ENCODE assay signal across 11 mouse cellular contexts in genomic region chr5:135987248-135987647, GRCm38 (mm10). TPM values are rescaled to one million over a fixed set of nuclear protein-coding genes. Genes with fewer than 3 reads are reported as not detected.
DNase-seq lines count a peak whose midpoint lies in the region; ATAC-seq and TF ChIP-seq lines count a peak whose summit lies in the region.
"Had no signal": no experiment of that assay in that cellular context is flagged by ENCODE, and none has a peak within 500 bp of the region (broad histone marks: within the 10 kb centered on the region; RNA-seq: fewer than 3 reads in every experiment).

No protein-coding gene starts in this region.

- ATAC-seq in intestine, postnatal 0 days = no peak
- no peak for ATAC-seq in intestine, embryonic 15.5 days

- H3K9me3 ChIP-seq in intestine, postnatal 0 days (ENCODE audit: control insufficient read depth) = no peaks in the 10 kb centered on the region
- no peaks in the 10 kb centered on the region for H3K9me3 ChIP-seq in intestine, embryonic 15.5 days
- H3K9me3 ChIP-seq: stomach, embryonic 15.5 days had no signal

- H3K36me3 ChIP-seq in intestine, postnatal 0 days (ENCODE audit: control insufficient read depth, insufficient read depth) = no peaks in the 10 kb centered on the region
- no peaks in the 10 kb centered on the region for H3K36me3 ChIP-seq in intestine, embryonic 15.5 days
- H3K36me3 ChIP-seq: stomach, embryonic 15.5 days had no signal

- H3K4me3 ChIP-seq in intestine, postnatal 0 days (ENCODE audit: low read depth, low read length) = no peak overlapping the region
- H3K4me3 ChIP-seq in intestine, embryonic 15.5 days (replicated peaks) = no peak overlapping the region
- H3K4me3 ChIP-seq: myocyte; stomach, embryonic 15.5 days had no signal

- WGBS in intestine, postnatal 0 days = 55% methylated on average over 11 of the region's 11 CpGs
- 57% methylated on average over 11 of the region's 11 CpGs for WGBS in intestine, embryonic 15.5 days

- TF ChIP-seq CTCF in intestine, postnatal 0 days (IDR thresholded peaks at IDR 0.05; ENCODE audit: low read depth) = peak; percentile 65

- H3K27me3 ChIP-seq in intestine, postnatal 0 days (replicated peaks; ENCODE audit: control insufficient read depth, insufficient read depth, low read length) = no peaks in the 10 kb centered on the region
- no peaks in the 10 kb centered on the region for H3K27me3 ChIP-seq in intestine, embryonic 15.5 days (replicated peaks)
- H3K27me3 ChIP-seq: stomach, embryonic 15.5 days had no signal

- H3K9ac ChIP-seq in intestine, postnatal 0 days (ENCODE audit: low read depth, low read length) = no peak overlapping the region
- H3K9ac ChIP-seq in intestine, embryonic 15.5 days = no peak overlapping the region
- H3K9ac ChIP-seq: stomach, embryonic 15.5 days had no signal

- peak; percentile 16 for DNase-seq in right cerebral cortex, postnatal 4 days
- no peak for DNase-seq in right cerebral cortex, postnatal 14 days
- DNase-seq in R1 (ENCODE audit: low read depth, low spot score) = peak; percentile 77
- peak; percentile 44 for DNase-seq in retina, postnatal 1 day
- no peak for DNase-seq in gastrocnemius, postnatal 25 days
- DNase-seq in cerebellum, adult 9-11 months = no peak

- no peak overlapping the region for H3K4me2 ChIP-seq in intestine, postnatal 0 days (replicated peaks; ENCODE audit: low read depth)
- no peak overlapping the region for H3K4me2 ChIP-seq in intestine, embryonic 15.5 days (replicated peaks)
- H3K4me2 ChIP-seq: stomach, embryonic 15.5 days had no signal

- H3K4me1 ChIP-seq in intestine, postnatal 0 days (replicated peaks; ENCODE audit: control insufficient read depth, insufficient read depth, low read length) = no peaks in the 10 kb centered on the region
- no peaks in the 10 kb centered on the region for H3K4me1 ChIP-seq in intestine, embryonic 15.5 days (replicated peaks)
- H3K4me1 ChIP-seq: stomach, embryonic 15.5 days had no signal

- no peak overlapping the region for H3K27ac ChIP-seq in intestine, postnatal 0 days (ENCODE audit: low read depth, low read length)
- no peak overlapping the region for H3K27ac ChIP-seq in intestine, embryonic 15.5 days
- H3K27ac ChIP-seq: stomach, embryonic 15.5 days had no signal

RNA-seq across cellular contexts. Expression of gene Zp3, which starts 7.3 kb away (rescaled TPM):
- polyA plus RNA-seq in intestine, postnatal 0 days (2015; fragmentation: Nextera tagmentation; extraction: Ambion mirVana) = not detected in 2 replicates
- polyA plus RNA-seq in intestine, embryonic 15.5 days (2015; fragmentation: Nextera tagmentation; extraction: Ambion mirVana) = 0.80 and 1.5 TPM in 2 replicates
- not detected for total RNA-seq in gastrocnemius, postnatal 25 days (2021)
- total RNA-seq: liver, adult 2 months had no signal
- polyA plus RNA-seq: liver, adult 2 months had no signal

RNA-seq across cellular contexts. Expression of gene Dtx2, which starts 7.4 kb away (rescaled TPM):
- 10.5 TPM in 2 replicates for polyA plus RNA-seq in intestine, postnatal 0 days (2015; fragmentation: Nextera tagmentation; extraction: Ambion mirVana)
- 20.8 and 21.4 TPM in 2 replicates for polyA plus RNA-seq in intestine, embryonic 15.5 days (2015; fragmentation: Nextera tagmentation; extraction: Ambion mirVana)
- total RNA-seq in gastrocnemius, postnatal 25 days (2021) = 1 to 10 TPM; 5.9 to 7.3 TPM

RNA-seq across cellular contexts. Expression of gene Ssc4d, which starts 12.9 kb away (rescaled TPM):
- polyA plus RNA-seq in intestine, postnatal 0 days (2015; fragmentation: Nextera tagmentation; extraction: Ambion mirVana) = 2.2 and 2.4 TPM in 2 replicates
- 2.5 and 2.9 TPM in 2 replicates for polyA plus RNA-seq in intestine, embryonic 15.5 days (2015; fragmentation: Nextera tagmentation; extraction: Ambion mirVana)
- 1 to 10 TPM in 1 of 2 experiments, under 1 TPM in 1; 0.67 to 1.2 TPM for total RNA-seq in gastrocnemius, postnatal 25 days (2021)

RNA-seq across cellular contexts. Expression of gene Upk3b, which starts 51.0 kb away (rescaled TPM):
- polyA plus RNA-seq in intestine, postnatal 0 days (2015; fragmentation: Nextera tagmentation; extraction: Ambion mirVana) = 18.3 and 21.3 TPM in 2 replicates
- 42.9 and 45.6 TPM in 2 replicates for polyA plus RNA-seq in intestine, embryonic 15.5 days (2015; fragmentation: Nextera tagmentation; extraction: Ambion mirVana)
- total RNA-seq in gastrocnemius, postnatal 25 days (2021) = under 1 TPM in 1 of 2 experiments, not detected in 1; 0.11 TPM
- polyA plus RNA-seq: myocyte had no signal

RNA-seq across cellular contexts. Expression of gene Ywhag, which starts 52.8 kb away (rescaled TPM):
- 57.1 and 61.8 TPM in 2 replicates for polyA plus RNA-seq in intestine, postnatal 0 days (2015; fragmentation: Nextera tagmentation; extraction: Ambion mirVana)
- 151 and 154 TPM in 2 replicates for polyA plus RNA-seq in intestine, embryonic 15.5 days (2015; fragmentation: Nextera tagmentation; extraction: Ambion mirVana)
- 100 to 1,000 TPM; 282 to 288 TPM for total RNA-seq in gastrocnemius, postnatal 25 days (2021)

Comparison
In these comparisons a context has a peak if more than half of its experiments do, and no peak if none do; other contexts are left out.
1. DNase-seq: peak in right cerebral cortex, postnatal 4 days (single experiment), R1 (single experiment) and retina, postnatal 1 day (single experiment); none in right cerebral cortex, postnatal 14 days (single experiment), gastrocnemius, postnatal 25 days (single experiment) and cerebellum, adult 9-11 months (single experiment).